Mouse (Mus musculus): ENCODE measurements at regions not wholly inside any gene's neighbourhood (a gene's known extent, or its start where the extent isn't known, plus 50 kb on each side); places are given as distances from the start of the nearest gene placed in this dataset.
A peak's percentile ranks its signal among the peaks of the same experiment; 100 is the strongest.

- no peak for DNase-seq (ENCODE audit: low spot score in 2 of 2)
Measured at GRCm38 (mm10) chr6:117416461-117416860, 248.1 kb downstream of the Cxcl12 start.

- no peak for DNase-seq (ENCODE audit: low spot score in 2 of 2)
Measured at GRCm38 (mm10) chr6:117422846-117423573, 254.7 kb downstream of the Cxcl12 start.

- DNase-seq (ENCODE audit: low spot score in 2 of 2), result no peak
Measured at GRCm38 (mm10) chr6:117426363-117426762, 258.0 kb downstream of the Cxcl12 start.

GRCm38 (mm10) chr6:117427351-117428142 is 259.2 kb downstream of the Cxcl12 start:
- no peak for DNase-seq (ENCODE audit: low spot score in 2 of 2)

- DNase-seq (ENCODE audit: low spot score in 2 of 2), result no peak
Measured at GRCm38 (mm10) chr6:117428441-117428840, 260.1 kb downstream of the Cxcl12 start.

- peak; percentile 30 to 76 for DNase-seq (ENCODE audit: low spot score in 2 of 2)
Measured at GRCm38 (mm10) chr6:117430876-117431781, 262.8 kb downstream of the Cxcl12 start.

GRCm38 (mm10) chr6:117436851-117437250 is 268.5 kb downstream of the Cxcl12 start:
- DNase-seq (ENCODE audit: low spot score in 2 of 2), result no peak

- peak in 1 of 2 experiments; percentile 12 for DNase-seq (ENCODE audit: low spot score in 2 of 2)
Measured at GRCm38 (mm10) chr6:117437411-117438101, 269.2 kb downstream of the Cxcl12 start.

- DNase-seq (ENCODE audit: low spot score in 2 of 2), result no peak
Measured at GRCm38 (mm10) chr6:117448652-117449051, 280.3 kb downstream of the Cxcl12 start.

- DNase-seq (ENCODE audit: low spot score in 2 of 2), result no peak
Measured at GRCm38 (mm10) chr6:117451001-117451400, 282.7 kb downstream of the Cxcl12 start.

GRCm38 (mm10) chr6:117460193-117460592 is 291.9 kb downstream of the Cxcl12 start:
- no peak for DNase-seq (ENCODE audit: low spot score in 2 of 2)

GRCm38 (mm10) chr6:117465165-117465564 is 296.8 kb downstream of the Cxcl12 start:
- DNase-seq (ENCODE audit: low spot score in 2 of 2), result no peak

GRCm38 (mm10) chr6:117465606-117466174 is 297.4 kb downstream of the Cxcl12 start:
- DNase-seq (ENCODE audit: low spot score in 2 of 2), result no peak

- DNase-seq (ENCODE audit: low spot score in 2 of 2), result no peak
Measured at GRCm38 (mm10) chr6:117479376-117479775, 311.0 kb downstream of the Cxcl12 start.

- DNase-seq (ENCODE audit: low spot score in 2 of 2), result no peak
Measured at GRCm38 (mm10) chr6:117480396-117480795, 312.1 kb downstream of the Cxcl12 start.

GRCm38 (mm10) chr6:117489161-117489560 is 320.8 kb downstream of the Cxcl12 start:
- DNase-seq (ENCODE audit: low spot score in 2 of 2), result no peak

GRCm38 (mm10) chr6:117489761-117490396 is 321.5 kb downstream of the Cxcl12 start:
- DNase-seq (ENCODE audit: low spot score in 2 of 2), result no peak

- no peak for DNase-seq (ENCODE audit: low spot score in 2 of 2)
Measured at GRCm38 (mm10) chr6:117494971-117495370, 326.6 kb downstream of the Cxcl12 start.

GRCm38 (mm10) chr6:117497337-117497736 is 329.0 kb downstream of the Cxcl12 start:
- DNase-seq (ENCODE audit: low spot score in 2 of 2), result no peak

GRCm38 (mm10) chr6:117497904-117498303 is 329.6 kb downstream of the Cxcl12 start:
- DNase-seq (ENCODE audit: low spot score in 2 of 2), result no peak

Data from left cerebral cortex, adult 9 months (tissue).